Mouse (Mus musculus) CH12.LX (cell line): ENCODE results near the gene Phf11a.
"Not testable (repeated sequence)": the region's sequence is repeated elsewhere in the genome, so short reads cannot be mapped to it uniquely, and the experiment has no call there.

Source experiments
- CHD1 ChIP-seq: IDR thresholded peaks from 2 replicates; pipeline ENCODE4 v1.6.1; 2012; ENCODE audit warnings: low read depth, low read length, improper control_type of control experiment, inconsistent platforms
- CTCF ChIP-seq, 2 experiments: IDR thresholded peaks in 1 of 2; conservative IDR thresholded peaks in 1 of 2; 2 replicates each; pipeline ENCODE4 v1.5.1; 2011 to 2012; ENCODE audit warnings: low read depth in 2 of 2, low read length in 2 of 2, improper control_type of control experiment in 1 of 2, inconsistent platforms in 1 of 2, mild to moderate bottlenecking in 1 of 2, moderate library complexity in 1 of 2
- E2F4 ChIP-seq: IDR thresholded peaks from 2 replicates; pipeline ENCODE4 v1.6.1; 2011; ENCODE audit warnings: low read depth, low read length, improper control_type of control experiment; ENCODE audit not compliant: insufficient replicate concordance
- EP300 ChIP-seq: IDR thresholded peaks from 2 replicates; pipeline ENCODE4 v1.6.1; 2011; ENCODE audit warnings: low read length, improper control_type of control experiment
- ETS1 ChIP-seq: conservative IDR thresholded peaks from 2 replicates; pipeline ENCODE4 v1.6.1; 2012; ENCODE audit warnings: low read depth, mild to moderate bottlenecking, inconsistent platforms, low read length, improper control_type of control experiment, moderate library complexity
- MAFK ChIP-seq: IDR thresholded peaks from 2 replicates; pipeline ENCODE4 v1.6.1; 2011; ENCODE audit warnings: low read length, improper control_type of control experiment; ENCODE audit not compliant: insufficient replicate concordance
- MAX ChIP-seq: IDR thresholded peaks from 2 replicates; pipeline ENCODE4 v1.6.1; 2011; ENCODE audit warnings: low read length, improper control_type of control experiment
- MXI1 ChIP-seq: IDR thresholded peaks from 2 replicates; pipeline ENCODE4 v1.6.1; 2011; ENCODE audit warnings: mild to moderate bottlenecking, low read depth, low read length, improper control_type of control experiment
- NELFE ChIP-seq: IDR thresholded peaks from 2 replicates; pipeline ENCODE4 v1.6.1; 2011; ENCODE audit warnings: low read depth, low read length, improper control_type of control experiment
- POLR2A ChIP-seq: IDR thresholded peaks from 2 replicates; pipeline ENCODE4 v1.6.1; 2011; ENCODE audit warnings: low read depth, mild to moderate bottlenecking, improper control_type of control experiment, low read length
- POLR2AphosphoS2 ChIP-seq: IDR thresholded peaks from 2 replicates; pipeline ENCODE4 v1.6.1; 2011; ENCODE audit warnings: low read depth, low read length, improper control_type of control experiment
- TCF12 ChIP-seq: IDR thresholded peaks from 2 replicates; pipeline ENCODE4 v1.6.1; 2014; ENCODE audit warnings: low read depth, mild to moderate bottlenecking, inconsistent platforms, low read length, improper control_type of control experiment

DNA sequence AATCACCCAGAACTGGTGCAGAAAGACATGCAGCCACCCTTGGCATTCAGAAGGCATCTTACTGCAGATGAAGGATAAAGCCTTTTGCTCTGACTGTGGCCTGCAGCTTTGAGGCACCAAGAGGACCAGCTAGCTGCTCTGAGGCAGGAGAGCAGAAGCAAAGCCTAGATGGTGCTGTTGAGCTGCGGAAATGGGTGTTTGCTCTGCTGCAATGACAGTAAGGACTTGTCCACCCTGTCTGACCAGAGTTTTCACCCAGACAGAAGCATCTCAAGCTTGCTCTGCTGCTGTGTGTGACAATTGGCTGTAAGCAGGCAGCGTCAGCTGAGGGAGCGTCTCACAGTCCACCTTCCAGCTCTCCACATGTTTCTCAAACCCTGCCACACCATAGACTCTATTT is 33.2 kb upstream of the Phf11a start:
- TF ChIP-seq POLR2A, NELFE, TCF12, EP300, CHD1, MAX, ETS1, POLR2AphosphoS2, MXI1, E2F4, MAFK: not testable (repeated sequence)
- TF ChIP-seq CTCF (conservative IDR thresholded peaks at IDR 0.05 in 1 of 2, IDR thresholded peaks at IDR 0.05 in 1 of 2; ENCODE audit: low read depth in 2 of 2, low read length in 2 of 2): peak in 1 of 2 experiments; percentile 59; a peak in 2 of 4 replicates
